Mouse (Mus musculus) right cerebral cortex, postnatal 10 days (tissue): ENCODE results near the gene Gm14444.
"Not testable (repeated sequence)": the region's sequence is repeated elsewhere in the genome, so short reads cannot be mapped to it uniquely, and the experiment has no call there.

Experiments
- DNase-seq, 2 experiments: peaks; one replicate each; pipeline ENCODE4 v3.0.0; 2021; ENCODE audit warnings: low spot score in 2 of 2

The Gm14444 gene

DNA sequence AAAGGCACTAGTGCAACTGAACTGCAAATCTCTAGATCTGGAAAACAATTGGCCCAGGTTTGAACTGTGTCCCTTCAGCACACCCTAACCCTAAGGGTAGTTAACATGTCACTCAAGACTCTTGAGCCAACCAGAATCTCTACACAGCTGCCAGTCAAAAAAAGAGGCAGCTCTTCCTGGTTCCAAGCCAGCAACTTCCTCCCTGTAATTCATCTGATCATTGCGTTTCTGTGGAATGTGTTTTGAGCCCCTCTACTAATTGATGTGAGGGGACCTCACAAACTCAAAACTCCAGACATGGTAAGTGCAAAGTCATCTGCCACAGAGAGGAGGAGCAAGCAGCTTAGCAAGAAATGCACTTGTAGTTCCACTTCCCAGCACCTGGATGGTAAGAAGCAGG, at the start of gene Gm14444:
Gene Gm14444 (plus strand): TSS at position 220 of the 400 bp plus-strand sequence.
- DNase-seq, result not testable (repeated sequence)

DNA sequence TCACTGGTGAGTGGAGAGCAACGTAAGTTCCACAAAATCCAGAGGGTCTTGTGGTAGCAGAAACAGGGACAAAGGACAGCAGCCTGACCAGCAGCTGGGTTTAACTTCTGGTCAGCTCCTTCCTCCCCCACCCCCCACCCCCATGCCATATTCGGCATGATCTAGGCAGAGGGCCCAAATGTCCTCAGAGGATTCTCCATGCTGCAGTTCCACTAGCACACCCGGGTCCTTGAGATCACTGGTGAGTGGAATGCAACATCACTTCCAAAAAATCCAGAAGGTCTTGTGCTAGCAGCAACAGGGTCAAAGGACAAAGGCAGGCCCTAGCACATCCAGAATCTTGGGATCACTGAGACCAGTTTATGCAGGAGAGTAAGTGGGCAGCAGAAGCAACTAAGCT, 44.6 kb upstream of the Gm14444 start:
- DNase-seq, result not testable (repeated sequence)

DNA sequence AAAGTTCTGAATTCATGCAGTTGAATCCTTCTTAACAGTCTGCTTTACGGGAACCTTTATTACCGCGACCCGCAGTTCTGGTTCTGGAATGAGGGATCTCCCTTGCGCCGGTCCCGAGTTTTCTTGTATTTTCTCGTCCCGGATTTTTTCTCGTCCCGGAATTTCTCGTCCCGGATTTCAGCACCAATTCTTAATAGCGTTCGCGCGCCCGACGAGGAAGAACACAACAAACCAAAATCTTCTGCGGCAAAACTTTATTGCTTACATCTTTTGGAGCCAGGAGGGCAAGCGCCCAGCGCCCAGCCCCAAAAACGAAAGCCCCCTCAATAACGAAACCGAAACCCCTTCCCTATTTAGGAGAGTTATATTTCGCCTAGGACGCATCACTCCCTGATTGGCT, 34.2 kb downstream of the Gm14444 start:
- not testable (repeated sequence) for DNase-seq

DNA sequence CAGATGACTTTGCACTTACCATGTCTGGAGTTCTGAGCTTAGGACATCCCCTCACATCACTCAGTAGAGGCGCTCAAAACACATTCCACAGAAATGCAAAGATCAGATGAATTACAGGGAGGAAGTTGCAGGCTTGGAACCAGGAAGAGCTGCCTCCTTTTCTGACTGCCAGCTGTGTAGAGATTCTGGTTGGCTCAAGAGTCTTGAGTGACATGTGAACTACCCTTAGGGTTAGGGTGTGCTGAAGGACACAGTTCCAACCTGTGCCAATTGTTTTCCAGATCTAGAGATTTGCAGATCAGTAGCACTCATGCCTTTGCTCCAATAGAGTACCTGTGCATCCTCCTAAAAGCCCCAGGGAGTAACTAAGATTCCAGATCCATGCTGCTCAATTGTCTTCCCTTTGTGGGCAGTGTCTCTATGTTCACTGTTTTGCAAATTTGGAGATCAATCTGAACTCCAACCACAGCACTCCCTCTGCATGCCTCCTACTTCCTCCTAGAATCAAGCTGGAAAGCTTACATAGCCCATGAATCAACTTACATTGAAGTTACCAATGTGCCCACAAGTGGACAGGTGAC, 57.7 kb downstream of the Gm14444 start, which contains the start of gene Gm14393:
Gene Gm14393 (minus strand): TSS at position 101 of the 581 bp plus-strand sequence.
- DNase-seq, result not testable (repeated sequence)
